Mouse (Mus musculus) A20 (cell line): ENCODE measurements around the gene Kif11.

Experiments used
- DNase-seq: peaks from one replicate; pipeline ENCODE4 v3.0.0-alpha.2; 2011; ENCODE audit warnings: low read depth, low spot score

The Kif11 gene

GRCm38 (mm10) chr19:37377404-37377990 is 1.3 kb downstream of the Kif11 start:
- DNase-seq, result peak; percentile 46

GRCm38 (mm10) chr19:37378816-37379215 is 2.6 kb downstream of the Kif11 start:
- no peak for DNase-seq

- no peak for DNase-seq
These were observed 9.9 kb downstream of the Kif11 start for GRCm38 (mm10) chr19:37386126-37386525.

- no peak for DNase-seq
These were observed 15.7 kb downstream of the Kif11 start for GRCm38 (mm10) chr19:37391869-37392268.

GRCm38 (mm10) chr19:37396279-37396678 is 20.1 kb downstream of the Kif11 start:
- DNase-seq, result no peak

GRCm38 (mm10) chr19:37400936-37401335 is 24.7 kb downstream of the Kif11 start:
- DNase-seq, result no peak

GRCm38 (mm10) chr19:37418294-37418693 is 42.1 kb downstream of the Kif11 start:
- peak; percentile 58 for DNase-seq

GRCm38 (mm10) chr19:37419613-37420012 is 43.4 kb downstream of the Kif11 start:
- peak; percentile 74 for DNase-seq

GRCm38 (mm10) chr19:37428589-37428988 is 52.4 kb downstream of the Kif11 start:
- DNase-seq, result no peak

- DNase-seq, result no peak
These were observed 55.0 kb downstream of the Kif11 start for GRCm38 (mm10) chr19:37431139-37431756.

- no peak for DNase-seq
These were observed 56.8 kb downstream of the Kif11 start for GRCm38 (mm10) chr19:37432868-37433570.

GRCm38 (mm10) chr19:37433895-37434262 is 57.7 kb downstream of the Kif11 start:
- no peak for DNase-seq

GRCm38 (mm10) chr19:37434263-37434951 is 58.2 kb downstream of the Kif11 start, which contains the start of gene Hhex:
Gene Hhex, plus strand, starts transcription at chr19:37434810.
- no peak for DNase-seq

- no peak for DNase-seq
These were observed 59.0 kb downstream of the Kif11 start for GRCm38 (mm10) chr19:37435041-37435852.

- no peak for DNase-seq
These were observed 59.6 kb downstream of the Kif11 start for GRCm38 (mm10) chr19:37435853-37436174.

GRCm38 (mm10) chr19:37436514-37437288 is 60.5 kb downstream of the Kif11 start:
- no peak for DNase-seq

GRCm38 (mm10) chr19:37437289-37437606 is 61.0 kb downstream of the Kif11 start:
- DNase-seq, result no peak

GRCm38 (mm10) chr19:37440181-37440580 is 64.0 kb downstream of the Kif11 start:
- no peak for DNase-seq

GRCm38 (mm10) chr19:37440708-37441475 is 64.7 kb downstream of the Kif11 start:
- DNase-seq, result no peak
